Mouse (Mus musculus) CD4-positive, CD25-positive, alpha-beta regulatory T cell (primary cell): ENCODE results near the gene Krtap16-1. TPM values are rescaled to one million over a fixed set of nuclear protein-coding genes. Genes with fewer than 3 reads are reported as not detected.

Source experiments
- polyA plus RNA-seq: library from polyadenylated mRNA; unstranded; fragments of 100-300 nt; shearing (Covaris generic); gene quantifications from one replicate; pipeline ENCODE4 v1.2.1, GENCODE M21; 2017

Gene Krtap16-1
- polyA plus RNA-seq, result not detected

GRCm38 (mm10) chr11:99986180-99986647, at the start of gene Krtap16-1:
TSS of gene Krtap16-1 (minus strand) at chr11:99986597.

GRCm38 (mm10) chr11:100029768-100030167, 43.4 kb upstream of the Krtap16-1 start, which contains the start of gene Krt33b:
TSS of gene Krt33b (minus strand) at chr11:100029868.

GRCm38 (mm10) chr11:100016112-100016511, 29.7 kb upstream of the Krtap16-1 start, which contains the start of gene Krt33a:
TSS of gene Krt33a (minus strand) at chr11:100016212.

GRCm38 (mm10) chr11:99993620-99994383, 7.4 kb upstream of the Krtap16-1 start, which contains the start of gene Krtap17-1:
TSS of gene Krtap17-1 (minus strand) at chr11:99993994.

GRCm38 (mm10) chr11:99978953-99979352, 7.4 kb downstream of the Krtap16-1 start, which contains the start of gene Krtap29-1:
TSS of gene Krtap29-1 (minus strand) at chr11:99979053.

GRCm38 (mm10) chr11:99948175-99948574, 38.2 kb downstream of the Krtap16-1 start, which contains the start of gene Krtap9-5:
TSS of gene Krtap9-5 (plus strand) at chr11:99948475.

GRCm38 (mm10) chr11:99935991-99936390, 50.4 kb downstream of the Krtap16-1 start, which contains the start of gene Krtap31-2:
TSS of gene Krtap31-2 (plus strand) at chr11:99936291.

Other genes with a start within 250 kb of the Krtap16-1 start
- not detected for gene Gm11595, start 213.7 kb downstream of the Krtap16-1 start, polyA plus RNA-seq
- not detected for gene Krtap4-8, start 205.9 kb downstream of the Krtap16-1 start, polyA plus RNA-seq
- gene Krtap4-9, start 201.4 kb downstream of the Krtap16-1 start, polyA plus RNA-seq, result not detected
- gene Gm11596, start 193.1 kb downstream of the Krtap16-1 start, polyA plus RNA-seq, result not detected
- gene Gm11569, start 187.7 kb downstream of the Krtap16-1 start, polyA plus RNA-seq, result not detected
- gene Gm11554, start 182.2 kb downstream of the Krtap16-1 start, polyA plus RNA-seq, result not detected
- not detected for gene Krtap4-13, start 176.7 kb downstream of the Krtap16-1 start, polyA plus RNA-seq
- not detected for gene Gm11564, start 170.9 kb downstream of the Krtap16-1 start, polyA plus RNA-seq
- gene 2300003K06Rik, start 148.5 kb downstream of the Krtap16-1 start, polyA plus RNA-seq, result not detected
- not detected for gene Krtap4-16, start 135.0 kb downstream of the Krtap16-1 start, polyA plus RNA-seq
- not detected for gene Gm11568, start 128.7 kb downstream of the Krtap16-1 start, polyA plus RNA-seq
- not detected for gene Gm11559, start 122.1 kb downstream of the Krtap16-1 start, polyA plus RNA-seq
- not detected for gene Krtap9-1, start 113.2 kb downstream of the Krtap16-1 start, polyA plus RNA-seq
- not detected for gene Gm11567, start 107.4 kb downstream of the Krtap16-1 start, polyA plus RNA-seq
- not detected for gene Krtap31-1, start 78.7 kb downstream of the Krtap16-1 start, polyA plus RNA-seq
- gene Gm11565, start 71.8 kb downstream of the Krtap16-1 start, polyA plus RNA-seq, result not detected
- gene Krtap31-2, start 50.3 kb downstream of the Krtap16-1 start, polyA plus RNA-seq, result not detected
- not detected for gene Krtap9-5, start 38.1 kb downstream of the Krtap16-1 start, polyA plus RNA-seq
- not detected for gene Krtap29-1, start 7.5 kb downstream of the Krtap16-1 start, polyA plus RNA-seq
- gene Krtap17-1, start 7.4 kb upstream of the Krtap16-1 start, polyA plus RNA-seq, result not detected
- not detected for gene Krt33a, start 29.6 kb upstream of the Krtap16-1 start, polyA plus RNA-seq
- gene Krt33b, start 43.3 kb upstream of the Krtap16-1 start, polyA plus RNA-seq, result not detected
- gene Krt34, start 55.0 kb upstream of the Krtap16-1 start, polyA plus RNA-seq, result not detected
- gene Krt31, start 64.0 kb upstream of the Krtap16-1 start, polyA plus RNA-seq, result not detected
- not detected for gene Krt32, start 101.6 kb upstream of the Krtap16-1 start, polyA plus RNA-seq
- gene Krt35, start 109.6 kb upstream of the Krtap16-1 start, polyA plus RNA-seq, result not detected
- not detected for gene Krt36, start 119.0 kb upstream of the Krtap16-1 start, polyA plus RNA-seq
- gene Krt13, start 135.0 kb upstream of the Krtap16-1 start, polyA plus RNA-seq, result not detected
- gene Krt15, start 149.3 kb upstream of the Krtap16-1 start, polyA plus RNA-seq, result not detected
- not detected for gene Krt19, start 162.1 kb upstream of the Krtap16-1 start, polyA plus RNA-seq
- not detected for gene Krt9, start 206.6 kb upstream of the Krtap16-1 start, polyA plus RNA-seq
- not detected for gene Krt14, start 221.0 kb upstream of the Krtap16-1 start, polyA plus RNA-seq